ENCODE assay signal across 8 mouse cellular contexts in the genomic region with DNA sequence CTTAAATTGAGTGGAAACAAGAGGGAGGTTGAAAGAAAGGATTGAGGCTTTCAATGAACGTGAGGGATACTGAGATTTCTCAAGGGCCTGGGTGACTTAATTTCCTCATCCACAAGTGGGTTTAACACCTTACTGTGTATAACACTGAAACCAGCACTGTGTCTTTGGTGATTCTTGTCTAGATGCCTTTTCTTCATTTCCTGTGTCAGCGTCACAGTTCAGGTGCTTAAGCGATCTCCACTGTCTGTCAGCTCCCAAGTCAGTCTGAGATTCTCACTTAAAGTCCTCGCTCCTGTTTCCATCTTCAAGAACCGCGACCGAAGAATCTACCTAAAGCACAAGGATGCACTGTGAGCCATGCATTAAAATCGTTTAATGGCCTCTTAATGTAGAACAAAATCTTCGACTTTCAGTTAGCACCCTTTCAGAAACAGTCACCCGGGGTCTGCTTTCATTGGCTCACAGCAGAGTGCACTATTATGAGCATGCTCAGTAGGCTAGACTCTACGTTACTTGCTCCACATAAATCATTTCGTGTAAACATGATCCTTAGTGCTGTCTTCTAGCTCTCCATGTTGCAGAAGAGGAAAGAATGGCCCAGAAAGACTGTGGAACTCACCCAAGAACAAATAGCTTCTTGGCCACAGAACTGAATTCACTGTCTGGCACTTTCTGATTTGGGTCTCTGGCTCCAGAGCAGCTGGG. TPM values are rescaled to one million over a fixed set of nuclear protein-coding genes. Genes with fewer than 3 reads are reported as not detected.
DNase-seq lines count a peak whose midpoint lies in the region; ATAC-seq lines count a peak whose summit lies in the region.

No protein-coding gene starts in this region.

- H3K9ac ChIP-seq in heart, embryonic 13.5 days = 0 out of 2 replicates have a peak overlapping the region, but pooled peaks have one; percentile 94
- H3K9ac ChIP-seq in limb, embryonic 13.5 days = no peak overlapping the region

- peak overlapping the region; percentile 90 for H3K27ac ChIP-seq in heart, embryonic 13.5 days (replicated peaks)
- 0 out of 2 replicates have a peak overlapping the region, but pooled peaks have one; percentile 22 for H3K27ac ChIP-seq in limb, embryonic 13.5 days

- H3K27me3 ChIP-seq in heart, embryonic 13.5 days (replicated peaks) = peaks cover 26% of the 10 kb centered on the region
- H3K27me3 ChIP-seq in limb, embryonic 13.5 days = no peaks in the 10 kb centered on the region

- intact Hi-C loops in heart, postnatal 25 days (cut with DNase I) = no loop called here

- H3K4me2 ChIP-seq in heart, embryonic 13.5 days = peak overlapping the region; percentile 93
- H3K4me2 ChIP-seq in limb, embryonic 13.5 days (replicated peaks) = peak overlapping the region; percentile 91

- 66% methylated on average over 12 of the region's 12 CpGs for WGBS in heart, embryonic 13.5 days
- WGBS in limb, embryonic 13.5 days = 70% methylated on average over 12 of the region's 12 CpGs

- no peak for ATAC-seq in heart, embryonic 13.5 days (ENCODE audit: extremely low read depth, insufficient number of reproducible peaks, low FRiP score, low TSS enrichment)
- no peak for ATAC-seq in limb, embryonic 13.5 days (ENCODE audit: low FRiP score, low read depth)
- ATAC-seq in erythroid progenitor cell, adult 5-6 weeks (replicated peaks; ENCODE audit: low FRiP score, poor library complexity, severe bottlenecking) = no peak

- H3K4me3 ChIP-seq in heart, embryonic 13.5 days = peak overlapping the region; percentile 83; the same call in 1 of the 2 replicates
- H3K4me3 ChIP-seq in limb, embryonic 13.5 days = 0 out of 2 replicates have a peak overlapping the region, but pooled peaks have one; percentile 76

- peaks cover 44% of the 10 kb centered on the region for H3K4me1 ChIP-seq in heart, embryonic 13.5 days
- H3K4me1 ChIP-seq in limb, embryonic 13.5 days = peaks cover 24% of the 10 kb centered on the region

- H3K9me3 ChIP-seq in heart, embryonic 13.5 days = 0 out of 2 replicates have a peak, but pooled peaks cover 2% of the 10 kb centered on the region
- H3K9me3 ChIP-seq in limb, embryonic 13.5 days = no peaks in the 10 kb centered on the region

- H3K36me3 ChIP-seq in heart, embryonic 13.5 days = no peaks in the 10 kb centered on the region
- no peaks in the 10 kb centered on the region for H3K36me3 ChIP-seq in limb, embryonic 13.5 days

- DNase-seq in heart, postnatal 25 days (ENCODE audit: low spot score) = no peak
- peak; percentile 18 to 35 for DNase-seq in right cerebral cortex, adult 2 months (ENCODE audit: low spot score in 2 of 2)
- DNase-seq in right cerebral cortex, postnatal 25 days = no peak
- peak; percentile 40 to 50 for DNase-seq in thymus, postnatal 36 days
- no peak for DNase-seq in urinary bladder, adult 2 months (ENCODE audit: low spot score)

RNA-seq across cellular contexts. Expression of a gene that starts 1.2 kb away (rescaled TPM):
- polyA plus RNA-seq in heart, embryonic 13.5 days (2015; fragmentation: Nextera tagmentation; extraction: Ambion mirVana) = 15.9 and 18.1 TPM in 2 replicates
- total RNA-seq in heart, postnatal 25 days (2021) = 10 to 100 TPM; 11.5 to 11.7 TPM
- 20.3 and 20.6 TPM in 2 replicates for polyA plus RNA-seq in limb, embryonic 13.5 days (2015; fragmentation: Nextera tagmentation; extraction: Ambion mirVana)
- polyA plus RNA-seq in urinary bladder, adult 2 months (2012; rRNA removed) = 8.1 and 8.8 TPM in 2 replicates
- total RNA-seq in erythroid progenitor cell, adult 5-6 weeks (2015; ENCODE audit: low replicate concordance) = 4.3 and 7.5 TPM in 2 replicates
- 3.2 and 3.9 TPM in 2 replicates for total RNA-seq in erythroid progenitor cell, adult 5-6 weeks (2017; ENCODE audit: low replicate concordance)

Comparison
In these comparisons a context has a peak if more than half of its experiments do, and no peak if none do; other contexts are left out.
1. DNase-seq: peak in right cerebral cortex, adult 2 months (2 of 2) and thymus, postnatal 36 days (2 of 2); none in heart, postnatal 25 days (single experiment), right cerebral cortex, postnatal 25 days (single experiment) and urinary bladder, adult 2 months (single experiment).